In the genomic region with DNA sequence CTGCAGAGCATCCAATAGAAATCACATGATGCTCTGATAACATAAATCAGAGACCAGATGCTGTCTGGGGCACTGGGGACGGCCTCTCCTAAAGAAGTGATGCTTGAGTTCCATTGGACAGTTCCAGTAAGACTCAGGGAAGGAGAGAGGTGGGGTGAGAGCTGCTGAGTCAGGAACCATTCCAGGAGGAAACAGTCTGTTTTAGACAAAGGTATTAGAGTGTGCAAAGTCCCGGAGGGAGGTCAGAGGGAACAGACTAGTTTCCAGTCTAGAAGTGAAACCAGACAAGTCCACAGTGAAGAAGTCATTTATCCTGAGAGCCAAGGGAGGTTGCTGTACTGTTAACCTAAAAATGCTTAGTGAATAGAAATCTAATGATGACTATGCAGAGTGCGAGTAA, we compare ENCODE assay signal across 24 mouse cellular contexts.
"Had no signal": no experiment of that assay in that cellular context is flagged by ENCODE, and none has a peak within 500 bp of the region (broad histone marks: within the 10 kb centered on the region; RNA-seq: fewer than 3 reads in every experiment).

No protein-coding gene starts in this region.

- H3K4me1 ChIP-seq: heart, embryonic 15.5 days; hindbrain, embryonic 13.5 days; hindbrain, embryonic 15.5 days; liver, embryonic 13.5 days had no signal

- H3K9me3 ChIP-seq: heart, embryonic 15.5 days; hindbrain, embryonic 13.5 days; hindbrain, embryonic 15.5 days; liver, embryonic 13.5 days; liver, embryonic 15.5 days had no signal

- H3K4me2 ChIP-seq: heart, embryonic 11.5 days; heart, embryonic 13.5 days; heart, embryonic 15.5 days; hindbrain, embryonic 13.5 days; hindbrain, embryonic 15.5 days; liver, embryonic 11.5 days; liver, embryonic 13.5 days; liver, embryonic 15.5 days had no signal

- H3K27me3 ChIP-seq: heart, embryonic 13.5 days; heart, embryonic 15.5 days; hindbrain, embryonic 13.5 days; hindbrain, embryonic 15.5 days; liver, embryonic 13.5 days; liver, embryonic 15.5 days had no signal

- DNase-seq: gastrocnemius, adult 2 months; gastrocnemius, postnatal 10 days; gastrocnemius, postnatal 25 days; heart, adult 18-20 months; heart, postnatal 14 days; heart, postnatal 36 days; kidney, adult 18-20 months; kidney, adult 8-10 months; kidney, postnatal 10 days; kidney, postnatal 25 days; kidney, postnatal 4 days; liver; liver, embryonic 13.5 days; liver, postnatal 0 days had no signal

- H3K9ac ChIP-seq: heart, embryonic 13.5 days; heart, embryonic 15.5 days; hindbrain, embryonic 13.5 days; hindbrain, embryonic 15.5 days; liver, embryonic 13.5 days; liver, embryonic 15.5 days; liver, postnatal 0 days had no signal

- ATAC-seq: hindbrain, postnatal 0 days; liver, postnatal 0 days had no signal

- H3K4me3 ChIP-seq: gastrocnemius, adult 2 months; heart, embryonic 13.5 days; heart, embryonic 15.5 days; hindbrain, embryonic 13.5 days; hindbrain, embryonic 15.5 days; layer of hippocampus, adult 2 months; left cerebral cortex, adult 2 months; liver, embryonic 13.5 days; liver, embryonic 15.5 days had no signal

- H3K36me3 ChIP-seq: heart, embryonic 13.5 days; heart, embryonic 15.5 days; hindbrain, embryonic 13.5 days; hindbrain, embryonic 15.5 days; liver, embryonic 13.5 days; liver, embryonic 15.5 days had no signal

- H3K27ac ChIP-seq: gastrocnemius, adult 2 months; heart, embryonic 13.5 days; heart, embryonic 15.5 days; hindbrain, embryonic 13.5 days; hindbrain, embryonic 15.5 days; hindbrain, postnatal 0 days; layer of hippocampus, adult 2 months; left cerebral cortex, adult 2 months; liver, embryonic 13.5 days; liver, embryonic 15.5 days had no signal
